Comparison of ENCODE assay signal across 24 mouse cellular contexts in genomic region chr13:28700081-28700480, GRCm38 (mm10).
DNase-seq lines count a peak whose midpoint lies in the region; ATAC-seq lines count a peak whose summit lies in the region.
"Had no signal": no experiment of that assay in that cellular context is flagged by ENCODE, and none has a peak within 500 bp of the region (broad histone marks: within the 10 kb centered on the region; RNA-seq: fewer than 3 reads in every experiment).

No protein-coding gene starts in this region.

- no peaks in the 10 kb centered on the region for H3K27me3 ChIP-seq in limb, embryonic 13.5 days
- H3K27me3 ChIP-seq in limb, embryonic 10.5 days (ENCODE audit: low read depth, poor library complexity, severe bottlenecking): no peaks in the 10 kb centered on the region
- no peaks in the 10 kb centered on the region for H3K27me3 ChIP-seq in embryonic facial prominence, embryonic 14.5 days (replicated peaks; ENCODE audit: control insufficient read depth, insufficient read depth, low read length)
- H3K27me3 ChIP-seq: forebrain, embryonic 12.5 days; forebrain, embryonic 15.5 days; heart, embryonic 12.5 days; heart, embryonic 15.5 days; hindbrain, embryonic 13.5 days; Patski had no signal

- peaks cover 3% of the 10 kb centered on the region; the same call in 1 of the 2 replicates for H3K36me3 ChIP-seq in limb, embryonic 13.5 days
- no peaks in the 10 kb centered on the region for H3K36me3 ChIP-seq in limb, embryonic 10.5 days
- H3K36me3 ChIP-seq in embryonic facial prominence, embryonic 14.5 days (ENCODE audit: control insufficient read depth, insufficient read depth, low read length): no peaks in the 10 kb centered on the region
- H3K36me3 ChIP-seq: forebrain, embryonic 12.5 days; forebrain, embryonic 15.5 days; heart, embryonic 12.5 days; heart, embryonic 15.5 days; hindbrain, embryonic 13.5 days had no signal

- no peak overlapping the region for H3K4me3 ChIP-seq in limb, embryonic 13.5 days
- H3K4me3 ChIP-seq in limb, embryonic 10.5 days: no peak overlapping the region
- no peak overlapping the region for H3K4me3 ChIP-seq in embryonic facial prominence, embryonic 14.5 days (ENCODE audit: low read depth, low read length)
- H3K4me3 ChIP-seq: erythroblast, embryonic 14.5 days; forebrain, embryonic 12.5 days; forebrain, embryonic 15.5 days; heart, embryonic 12.5 days; heart, embryonic 15.5 days; hindbrain, embryonic 10.5 days; hindbrain, embryonic 13.5 days had no signal

- no peak for DNase-seq in limb, embryonic 10.5 days (ENCODE audit: low spot score)
- peak; percentile 23 for DNase-seq in testis, postnatal 10 days (ENCODE audit: low spot score)
- no peak for DNase-seq in testis, postnatal 14 days (ENCODE audit: low spot score)
- DNase-seq in embryonic facial prominence, embryonic 14.5 days (ENCODE audit: low spot score): peak; percentile 54
- DNase-seq in kidney, adult 8-10 months: no peak
- DNase-seq: adrenal gland, postnatal 10 days; adrenal gland, postnatal 36 days; cerebellum, adult 18-20 months; cerebellum, adult 9-10 months; cerebellum, postnatal 14 days; gastrocnemius, postnatal 25 days; heart, adult 18-20 months; heart, postnatal 10 days; heart, postnatal 36 days had no signal

- no peak overlapping the region for H3K9ac ChIP-seq in limb, embryonic 13.5 days
- no peak overlapping the region for H3K9ac ChIP-seq in embryonic facial prominence, embryonic 14.5 days (ENCODE audit: low read depth, low read length)
- H3K9ac ChIP-seq: forebrain, embryonic 12.5 days; forebrain, embryonic 15.5 days; heart, embryonic 12.5 days; heart, embryonic 15.5 days; hindbrain, embryonic 13.5 days had no signal

- WGBS in limb, embryonic 13.5 days: 46% methylated on average over 3 of the region's 3 CpGs
- WGBS in limb, embryonic 10.5 days: 85% methylated on average over 3 of the region's 3 CpGs
- 53% methylated on average over 3 of the region's 3 CpGs for WGBS in embryonic facial prominence, embryonic 14.5 days

- H3K4me1 ChIP-seq in limb, embryonic 13.5 days: peaks cover 47% of the 10 kb centered on the region
- peaks cover 35% of the 10 kb centered on the region for H3K4me1 ChIP-seq in limb, embryonic 10.5 days
- H3K4me1 ChIP-seq in embryonic facial prominence, embryonic 14.5 days (ENCODE audit: control insufficient read depth, insufficient read depth, low read length): peaks cover 34% of the 10 kb centered on the region

- no peak overlapping the region for H3K4me2 ChIP-seq in limb, embryonic 13.5 days (replicated peaks)
- no peak overlapping the region for H3K4me2 ChIP-seq in embryonic facial prominence, embryonic 14.5 days (ENCODE audit: low read depth, low read length)
- H3K4me2 ChIP-seq: forebrain, embryonic 12.5 days; forebrain, embryonic 15.5 days; heart, embryonic 12.5 days; heart, embryonic 15.5 days; hindbrain, embryonic 13.5 days had no signal

- H3K27ac ChIP-seq in limb, embryonic 13.5 days: 0 out of 2 replicates have a peak overlapping the region, but pooled peaks have one; percentile 28
- H3K27ac ChIP-seq in limb, embryonic 10.5 days: no peak overlapping the region
- peak overlapping the region; percentile 11; the same call in 1 of the 2 replicates for H3K27ac ChIP-seq in embryonic facial prominence, embryonic 14.5 days (replicated peaks; ENCODE audit: low read depth, low read length)
- H3K27ac ChIP-seq: forebrain, embryonic 12.5 days; forebrain, embryonic 15.5 days; heart, embryonic 15.5 days; hindbrain, embryonic 13.5 days had no signal

- 0 out of 2 replicates have a peak, but pooled peaks have one; percentile 6 for ATAC-seq in limb, embryonic 13.5 days (ENCODE audit: low FRiP score, low read depth)
- ATAC-seq in embryonic facial prominence, embryonic 14.5 days (ENCODE audit: low read depth): no peak
- ATAC-seq in CD4-positive, CD25-positive, alpha-beta regulatory T cell, adult 4 months: no peak
- ATAC-seq: forebrain, embryonic 15.5 days; Patski had no signal

- no peaks in the 10 kb centered on the region for H3K9me3 ChIP-seq in limb, embryonic 13.5 days
- H3K9me3 ChIP-seq in limb, embryonic 10.5 days (replicated peaks): no peaks in the 10 kb centered on the region
- no peaks in the 10 kb centered on the region for H3K9me3 ChIP-seq in embryonic facial prominence, embryonic 14.5 days (ENCODE audit: control insufficient read depth, low read length)
- H3K9me3 ChIP-seq: forebrain, embryonic 12.5 days; forebrain, embryonic 15.5 days; heart, embryonic 12.5 days; heart, embryonic 15.5 days; hindbrain, embryonic 10.5 days; hindbrain, embryonic 13.5 days had no signal

Comparison
In these comparisons a context has a peak if more than half of its experiments do, and no peak if none do; other contexts are left out.
1. DNase-seq: peak in testis, postnatal 10 days (single experiment) and embryonic facial prominence, embryonic 14.5 days (single experiment); none in limb, embryonic 10.5 days (single experiment), testis, postnatal 14 days (single experiment) and kidney, adult 8-10 months (0 of 2).